Mouse (Mus musculus): ENCODE measurements around the gene Slc22a14. TPM values are rescaled to one million over a fixed set of nuclear protein-coding genes. Genes with fewer than 3 reads are reported as not detected.

The Slc22a14 gene
- total RNA-seq, 1 experiment = 0.45 TPM

GRCm38 (mm10) chr9:119357331-119358057 is 7.9 kb downstream of the Slc22a14 start, which contains the start of gene Xylb:
Gene Xylb (plus strand): TSS chr9:119357381.
- H3K9me3 ChIP-seq (ENCODE audit: control insufficient read depth, insufficient read depth, low read depth, low read length) = no peaks in the 10 kb centered on the region
- H3K27ac ChIP-seq (ENCODE audit: insufficient read depth, low read depth, low read length, poor library complexity, severe bottlenecking) = no peak within 1 kb of the TSS
- peak within 1 kb of the TSS; percentile 75 to 81 for H3K4me3 ChIP-seq (ENCODE audit: insufficient read depth in 1 of 2, low read depth in 1 of 2, low read length in 2 of 2, poor library complexity in 1 of 2, severe bottlenecking in 1 of 2)
- DNase-seq (ENCODE audit: low read depth, low spot score) = peak; percentile 92
- 0 out of 4 replicates have a peak, but pooled peaks cover 0 to 2% of the 10 kb centered on the region in 2 experiments for H3K4me1 ChIP-seq (ENCODE audit: control insufficient read depth in 2 of 2, insufficient read depth in 2 of 2, low read length in 2 of 2, poor library complexity in 1 of 2)
- in situ Hi-C loops (cut with MboI; ENCODE audit: low sequenced_read_pairs in 2 of 2, unreplicated experiment in 2 of 2) = no loop called here
- peak; percentile 19; the same call in 1 of the 2 replicates for TF ChIP-seq HCFC1 (IDR thresholded peaks at IDR 0.05; ENCODE audit: borderline replicate concordance, insufficient read depth, low read length)
- no peak for TF ChIP-seq ZC3H11A (IDR thresholded peaks at IDR 0.05; ENCODE audit: borderline replicate concordance, low read depth, low read length)
- no peak for TF ChIP-seq MAFK (IDR thresholded peaks at IDR 0.05; ENCODE audit: insufficient read depth, low read depth, low read length)
- H3K9ac ChIP-seq (ENCODE audit: insufficient read depth, low read depth, low read length, poor library complexity, severe bottlenecking) = peak within 1 kb of the TSS; percentile 81
- peaks cover 8% of the 10 kb centered on the region; the same call in 1 of the 2 replicates for H3K36me3 ChIP-seq (ENCODE audit: control insufficient read depth, insufficient read depth, low read length, poor library complexity, severe bottlenecking)

DNA sequence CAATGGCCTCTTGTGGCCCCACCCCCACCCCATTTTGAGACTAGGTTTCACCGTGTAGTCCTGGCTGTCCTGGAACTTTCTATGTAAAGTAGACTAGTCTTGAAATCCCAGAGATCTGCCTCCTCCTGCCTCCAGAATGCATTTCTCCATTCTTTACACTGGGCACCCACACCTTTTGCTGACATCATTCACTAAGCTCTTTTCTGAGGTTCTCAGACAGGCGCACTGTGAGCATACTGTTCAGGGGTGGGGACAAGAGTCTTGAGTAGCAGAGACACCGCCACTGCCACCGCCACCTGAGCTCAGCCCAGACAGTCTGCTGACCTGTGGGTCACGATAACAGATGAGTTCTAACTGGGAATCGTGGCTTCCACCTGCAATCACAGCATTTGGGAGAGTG is 9.4 kb downstream of the Slc22a14 start:
- H3K27ac ChIP-seq (ENCODE audit: insufficient read depth, low read depth, low read length, poor library complexity, severe bottlenecking) = no peak overlapping the region
- H3K36me3 ChIP-seq (ENCODE audit: control insufficient read depth, insufficient read depth, low read length, poor library complexity, severe bottlenecking) = peaks cover 8% of the 10 kb centered on the region; the same call in 1 of the 2 replicates
- no peaks in the 10 kb centered on the region for H3K4me1 ChIP-seq (ENCODE audit: control insufficient read depth in 2 of 2, insufficient read depth in 2 of 2, low read length in 2 of 2, poor library complexity in 1 of 2)
- DNase-seq (ENCODE audit: low read depth, low spot score) = no peak
- H3K9ac ChIP-seq (ENCODE audit: insufficient read depth, low read depth, low read length, poor library complexity, severe bottlenecking) = 0 out of 2 replicates have a peak overlapping the region, but pooled peaks have one; percentile 12
- in situ Hi-C loops (cut with MboI; ENCODE audit: low sequenced_read_pairs in 2 of 2, unreplicated experiment in 2 of 2) = no loop called here
- no peak overlapping the region for H3K4me3 ChIP-seq (ENCODE audit: insufficient read depth in 1 of 2, low read depth in 1 of 2, low read length in 2 of 2, poor library complexity in 1 of 2, severe bottlenecking in 1 of 2)
- TF ChIP-seq ZNF384 (IDR thresholded peaks at IDR 0.05; ENCODE audit: low read depth, low read length) = no peak
- no peak for TF ChIP-seq CHD2 (IDR thresholded peaks at IDR 0.05; ENCODE audit: low read depth, low read length)
- no peak for TF ChIP-seq HCFC1 (IDR thresholded peaks at IDR 0.05; ENCODE audit: borderline replicate concordance, insufficient read depth, low read length)
- no peak for TF ChIP-seq ZC3H11A (IDR thresholded peaks at IDR 0.05; ENCODE audit: borderline replicate concordance, low read depth, low read length)
- TF ChIP-seq MAFK (IDR thresholded peaks at IDR 0.05; ENCODE audit: insufficient read depth, low read depth, low read length) = no peak
- no peaks in the 10 kb centered on the region for H3K9me3 ChIP-seq (ENCODE audit: control insufficient read depth, insufficient read depth, low read depth, low read length)

- H3K4me1 ChIP-seq (ENCODE audit: control insufficient read depth in 2 of 2, insufficient read depth in 2 of 2, low read length in 2 of 2, poor library complexity in 1 of 2) = no peaks in the 10 kb centered on the region
- H3K36me3 ChIP-seq (ENCODE audit: control insufficient read depth, insufficient read depth, low read length, poor library complexity, severe bottlenecking) = peaks cover 14% of the 10 kb centered on the region
- H3K27ac ChIP-seq (ENCODE audit: insufficient read depth, low read depth, low read length, poor library complexity, severe bottlenecking) = no peak overlapping the region
- no peak overlapping the region for H3K9ac ChIP-seq (ENCODE audit: insufficient read depth, low read depth, low read length, poor library complexity, severe bottlenecking)
- H3K9me3 ChIP-seq (ENCODE audit: control insufficient read depth, insufficient read depth, low read depth, low read length) = no peaks in the 10 kb centered on the region
- TF ChIP-seq ZC3H11A (IDR thresholded peaks at IDR 0.05; ENCODE audit: borderline replicate concordance, low read depth, low read length) = no peak
- TF ChIP-seq MAFK (IDR thresholded peaks at IDR 0.05; ENCODE audit: insufficient read depth, low read depth, low read length) = no peak
- no peak for TF ChIP-seq CHD2 (IDR thresholded peaks at IDR 0.05; ENCODE audit: low read depth, low read length)
- TF ChIP-seq HCFC1 (IDR thresholded peaks at IDR 0.05; ENCODE audit: borderline replicate concordance, insufficient read depth, low read length) = no peak
- no peak for TF ChIP-seq ZNF384 (IDR thresholded peaks at IDR 0.05; ENCODE audit: low read depth, low read length)
- in situ Hi-C loops (cut with MboI; ENCODE audit: low sequenced_read_pairs in 2 of 2, unreplicated experiment in 2 of 2) = no loop called here
- no peak overlapping the region for H3K4me3 ChIP-seq (ENCODE audit: insufficient read depth in 1 of 2, low read depth in 1 of 2, low read length in 2 of 2, poor library complexity in 1 of 2, severe bottlenecking in 1 of 2)
- no peak for DNase-seq (ENCODE audit: low read depth, low spot score)
Measured at GRCm38 (mm10) chr9:119353926-119354325, 11.4 kb downstream of the Slc22a14 start.

GRCm38 (mm10) chr9:119352060-119352459 is 13.3 kb downstream of the Slc22a14 start:
- TF ChIP-seq ZNF384 (IDR thresholded peaks at IDR 0.05; ENCODE audit: low read depth, low read length) (no peak), MAFK (IDR thresholded peaks at IDR 0.05; ENCODE audit: insufficient read depth, low read depth, low read length) (0 out of 2 replicates have a peak, but pooled peaks have one; percentile 25), CHD2 (IDR thresholded peaks at IDR 0.05; ENCODE audit: low read depth, low read length) (no peak), ZC3H11A (IDR thresholded peaks at IDR 0.05; ENCODE audit: borderline replicate concordance, low read depth, low read length) (no peak), HCFC1 (IDR thresholded peaks at IDR 0.05; ENCODE audit: borderline replicate concordance, insufficient read depth, low read length) (no peak)
- H3K4me3 ChIP-seq (ENCODE audit: insufficient read depth in 1 of 2, low read depth in 1 of 2, low read length in 2 of 2, poor library complexity in 1 of 2, severe bottlenecking in 1 of 2) = no peak overlapping the region
- no peak overlapping the region for H3K9ac ChIP-seq (ENCODE audit: insufficient read depth, low read depth, low read length, poor library complexity, severe bottlenecking)
- H3K27ac ChIP-seq (ENCODE audit: insufficient read depth, low read depth, low read length, poor library complexity, severe bottlenecking) = no peak overlapping the region
- peaks cover 20% of the 10 kb centered on the region for H3K36me3 ChIP-seq (ENCODE audit: control insufficient read depth, insufficient read depth, low read length, poor library complexity, severe bottlenecking)
- peak; percentile 74 for DNase-seq (ENCODE audit: low read depth, low spot score)
- H3K4me1 ChIP-seq (ENCODE audit: control insufficient read depth in 2 of 2, insufficient read depth in 2 of 2, low read length in 2 of 2, poor library complexity in 1 of 2) = no peaks in the 10 kb centered on the region
- in situ Hi-C loops (cut with MboI; ENCODE audit: low sequenced_read_pairs in 2 of 2, unreplicated experiment in 2 of 2) = no loop called here
- no peaks in the 10 kb centered on the region for H3K9me3 ChIP-seq (ENCODE audit: control insufficient read depth, insufficient read depth, low read depth, low read length)
